Mouse (Mus musculus) frontal cortex, postnatal 36 days (tissue): ENCODE results near the gene Sv2c.

ENCODE experiments used
- DNase-seq, 2 experiments: peaks; one replicate each; pipeline ENCODE4 v3.0.0; 2022; ENCODE audit warnings: low spot score in 2 of 2

The Sv2c gene

GRCm38 (mm10) chr13:95944621-95945020 lies 187.8 kb downstream of the Sv2c start:
- no peak for DNase-seq

- DNase-seq = no peak
These were observed 188.5 kb downstream of the Sv2c start for GRCm38 (mm10) chr13:95943919-95944318.

GRCm38 (mm10) chr13:95942587-95942986 lies 189.8 kb downstream of the Sv2c start:
- no peak for DNase-seq

DNA sequence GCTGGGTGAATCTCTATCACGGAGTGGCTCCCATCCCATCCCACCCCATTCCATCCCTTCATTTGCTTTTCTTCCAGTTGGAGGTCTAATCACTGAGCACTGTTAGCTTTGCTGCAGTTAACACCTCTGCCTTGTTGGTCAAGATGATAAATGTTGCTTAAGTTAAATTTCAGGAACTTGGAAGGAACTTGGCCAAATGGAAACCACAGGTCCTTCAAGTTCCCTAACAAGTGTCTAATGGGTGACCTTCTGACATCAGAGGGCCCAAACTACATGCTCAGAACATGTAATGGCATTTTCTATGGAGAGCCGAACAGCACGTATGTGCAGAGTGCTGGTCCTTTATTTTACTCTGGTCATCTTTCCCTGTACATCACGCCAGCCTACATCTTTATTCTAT lies 190.5 kb downstream of the Sv2c start:
- DNase-seq = no peak

DNA sequence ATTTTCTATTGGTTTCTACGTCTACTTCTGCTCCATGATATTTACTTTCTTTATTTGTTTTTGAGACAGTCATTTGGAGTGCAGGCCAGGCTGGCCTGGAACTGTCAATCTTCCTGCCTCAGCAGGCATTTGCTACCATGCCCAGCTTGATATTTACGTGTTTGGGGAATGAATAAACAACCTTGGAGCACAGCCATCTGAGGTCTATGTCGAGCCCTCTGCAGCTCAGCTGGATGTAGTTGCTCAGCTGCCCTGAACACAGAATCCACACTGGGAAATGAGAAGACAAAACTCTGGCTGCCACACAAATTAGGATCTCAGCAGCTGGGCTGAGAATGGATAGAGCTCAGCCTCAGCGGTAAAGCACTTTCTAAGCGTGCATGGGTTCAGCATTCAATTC lies 191.6 kb downstream of the Sv2c start:
- no peak for DNase-seq

DNA sequence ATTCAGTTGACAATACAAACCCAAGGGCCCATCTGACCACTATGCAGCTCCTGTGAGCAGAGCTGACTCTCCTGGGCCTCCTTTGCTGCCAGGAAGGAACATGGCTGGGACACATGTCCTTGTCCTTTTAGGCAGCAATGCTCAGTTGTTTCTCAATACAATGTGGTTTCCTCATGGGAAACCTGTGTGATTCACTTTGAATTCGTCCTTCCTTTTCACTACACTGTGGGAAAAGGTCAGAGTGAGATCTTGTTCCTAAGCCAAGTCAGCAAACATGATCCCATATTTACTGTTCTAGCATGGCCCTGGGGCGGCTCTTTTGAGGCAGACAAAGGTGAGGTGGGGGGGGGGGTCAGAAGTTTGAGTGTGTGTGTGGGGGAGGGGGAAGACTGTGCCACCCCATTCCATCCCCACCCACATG lies 208.2 kb downstream of the Sv2c start:
- no peak for DNase-seq

DNA sequence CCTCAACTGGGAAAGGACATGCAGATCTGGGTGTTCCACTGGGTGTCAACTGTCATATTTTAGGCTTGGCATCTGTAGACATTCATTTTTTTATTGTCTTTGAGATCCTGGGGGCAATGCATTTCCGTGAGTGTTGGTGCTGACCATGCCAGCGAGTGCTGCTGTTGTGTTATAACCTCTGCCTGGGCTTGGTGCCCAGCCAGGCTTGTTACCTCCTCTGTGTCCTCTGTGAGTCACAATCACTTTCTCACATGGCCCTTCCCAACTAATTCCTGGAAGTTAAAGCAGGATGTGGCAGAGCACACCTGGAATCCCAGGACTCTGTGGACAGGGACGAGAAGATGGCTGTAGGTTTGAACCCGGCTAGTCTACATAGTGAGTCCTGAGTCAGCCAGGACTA lies 209.8 kb downstream of the Sv2c start:
- DNase-seq = no peak

DNA sequence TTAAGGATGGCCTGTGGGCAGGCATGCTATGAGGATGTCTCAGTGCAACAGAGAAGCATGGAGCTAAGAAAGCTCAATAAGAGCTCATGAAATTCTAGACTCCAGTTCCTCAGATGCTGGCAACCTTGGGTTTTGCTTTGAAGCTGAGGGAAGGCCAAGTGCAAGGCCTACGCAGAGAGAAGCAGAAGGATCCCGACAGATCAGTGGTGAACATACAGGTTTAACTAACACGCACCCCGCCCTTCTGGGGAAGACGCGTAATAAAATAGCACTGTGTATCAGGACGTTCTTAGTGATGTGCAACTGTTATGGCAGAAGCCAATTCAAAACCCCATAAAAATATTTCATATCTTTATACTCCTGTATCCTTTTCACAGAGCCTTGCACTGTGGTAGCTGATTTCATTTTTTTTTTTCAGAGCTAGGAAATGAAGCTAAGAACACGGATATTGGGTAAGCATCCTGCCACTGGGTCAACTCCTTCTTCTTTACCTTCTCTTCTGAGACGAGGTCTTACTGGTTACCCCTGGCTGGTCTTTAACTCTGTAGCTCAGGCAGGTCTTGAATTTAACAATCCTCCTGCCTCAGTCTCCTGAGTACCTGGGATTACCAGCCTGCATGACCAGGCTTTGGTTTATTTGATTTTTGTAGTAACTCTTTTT lies 213.6 kb downstream of the Sv2c start:
- DNase-seq = peak in 1 of 2 experiments; percentile 9

GRCm38 (mm10) chr13:95913046-95913406 lies 219.4 kb downstream of the Sv2c start:
- no peak for DNase-seq

DNA sequence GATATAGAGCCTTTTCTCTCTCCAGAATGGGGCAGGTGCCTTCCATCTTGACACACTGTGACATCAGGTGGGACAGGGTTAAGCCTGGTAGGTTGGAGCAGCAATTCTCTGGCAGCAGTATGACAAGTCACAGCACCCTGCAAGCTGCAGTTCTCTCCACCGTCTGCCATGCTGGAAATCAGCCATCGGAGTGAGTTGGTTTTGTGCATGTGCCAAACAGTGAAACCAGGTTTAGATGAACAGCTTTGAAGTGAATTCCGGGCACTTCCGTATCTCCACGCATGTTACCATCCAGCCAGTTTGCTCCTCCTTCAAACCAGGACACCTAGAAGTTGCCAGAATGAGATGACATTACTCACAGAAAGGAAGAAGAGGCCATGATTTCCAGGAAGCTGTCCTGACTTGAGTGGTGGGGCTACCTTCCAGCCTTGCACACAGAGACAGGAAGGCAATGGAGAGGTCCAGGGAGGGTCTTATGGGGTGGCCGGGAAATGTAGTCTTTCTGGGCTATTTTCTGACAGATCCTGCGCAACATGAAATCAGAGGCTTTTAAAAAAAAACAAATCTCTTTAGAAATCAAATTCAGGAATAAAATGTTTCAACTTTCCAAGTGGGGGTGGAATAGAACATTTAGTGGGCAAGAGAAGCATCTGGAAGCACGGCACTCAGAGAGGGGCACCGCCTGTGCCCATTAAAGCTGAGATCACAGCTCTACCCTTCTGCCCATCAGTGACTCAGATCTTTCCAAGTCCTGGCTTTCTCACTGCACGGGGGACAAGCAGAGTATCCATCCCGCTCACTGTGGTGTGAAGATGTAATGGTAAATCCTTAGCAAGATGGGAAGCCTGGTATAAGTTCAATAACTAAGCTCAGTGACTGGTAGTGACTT lies 220.0 kb downstream of the Sv2c start:
- DNase-seq = peak; percentile 70 to 76

DNA sequence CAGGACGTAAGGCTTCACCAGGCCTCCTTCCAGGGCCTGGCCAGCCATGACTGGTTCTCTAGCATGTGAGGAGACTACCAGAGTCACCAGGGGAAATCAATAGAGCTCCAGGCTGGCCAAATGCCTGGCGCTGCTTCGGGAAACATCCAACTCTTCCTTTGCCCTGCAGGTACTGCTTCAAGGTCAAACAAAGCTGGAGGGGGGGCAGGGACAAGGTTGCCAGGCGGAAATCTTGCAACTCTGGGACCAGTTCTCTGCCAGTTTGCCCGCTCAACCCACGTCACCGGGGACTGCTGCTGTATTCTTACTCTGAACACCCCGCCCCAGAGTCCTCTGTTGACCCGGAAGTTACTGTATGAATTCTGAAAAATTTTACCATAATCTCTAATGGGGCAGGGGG lies 222.1 kb downstream of the Sv2c start:
- DNase-seq = no peak

GRCm38 (mm10) chr13:95909244-95909643 lies 223.1 kb downstream of the Sv2c start:
- DNase-seq = peak in 1 of 2 experiments; percentile 49
